Mouse (Mus musculus): ENCODE results near the gene Letmd1. TPM values are rescaled to one million over a fixed set of nuclear protein-coding genes. Genes with fewer than 3 reads are reported as not detected.
"Not testable (repeated sequence)": the region's sequence is repeated elsewhere in the genome, so short reads cannot be mapped to it uniquely, and the experiment has no call there.

Letmd1 gene
- total RNA-seq (2021) = 10 to 100 TPM; 56.9 to 58.5 TPM

GRCm38 (mm10) chr15:100468295-100469188, at the start of gene Letmd1:
Gene Letmd1, plus strand, starts transcription at chr15:100469023.
- DNase-seq (ENCODE audit: extremely low spot score in 1 of 2, low spot score in 1 of 2) = peak; percentile 79 to 90

DNA sequence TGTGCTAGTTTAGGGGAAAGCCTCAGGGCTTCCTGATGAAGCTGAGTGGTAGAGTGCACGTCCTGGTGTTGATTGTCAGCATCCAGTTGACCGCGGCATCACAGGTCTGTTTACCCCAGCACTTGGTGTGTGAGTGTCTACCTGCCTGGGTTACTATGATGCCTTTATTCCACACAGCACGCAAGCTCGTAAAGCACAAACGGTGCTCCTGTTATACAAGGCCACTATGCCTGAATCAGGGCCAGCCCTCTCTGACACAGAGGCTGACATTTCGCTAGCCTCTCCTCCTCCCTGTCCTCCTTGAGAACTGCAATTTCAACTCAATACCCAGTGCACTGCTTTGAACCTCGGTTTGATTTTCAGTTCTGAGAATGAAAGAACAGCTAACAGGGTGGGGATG, 49.5 kb upstream of the Letmd1 start:
- no peak for DNase-seq (ENCODE audit: extremely low spot score in 1 of 2, low spot score in 1 of 2)

DNA sequence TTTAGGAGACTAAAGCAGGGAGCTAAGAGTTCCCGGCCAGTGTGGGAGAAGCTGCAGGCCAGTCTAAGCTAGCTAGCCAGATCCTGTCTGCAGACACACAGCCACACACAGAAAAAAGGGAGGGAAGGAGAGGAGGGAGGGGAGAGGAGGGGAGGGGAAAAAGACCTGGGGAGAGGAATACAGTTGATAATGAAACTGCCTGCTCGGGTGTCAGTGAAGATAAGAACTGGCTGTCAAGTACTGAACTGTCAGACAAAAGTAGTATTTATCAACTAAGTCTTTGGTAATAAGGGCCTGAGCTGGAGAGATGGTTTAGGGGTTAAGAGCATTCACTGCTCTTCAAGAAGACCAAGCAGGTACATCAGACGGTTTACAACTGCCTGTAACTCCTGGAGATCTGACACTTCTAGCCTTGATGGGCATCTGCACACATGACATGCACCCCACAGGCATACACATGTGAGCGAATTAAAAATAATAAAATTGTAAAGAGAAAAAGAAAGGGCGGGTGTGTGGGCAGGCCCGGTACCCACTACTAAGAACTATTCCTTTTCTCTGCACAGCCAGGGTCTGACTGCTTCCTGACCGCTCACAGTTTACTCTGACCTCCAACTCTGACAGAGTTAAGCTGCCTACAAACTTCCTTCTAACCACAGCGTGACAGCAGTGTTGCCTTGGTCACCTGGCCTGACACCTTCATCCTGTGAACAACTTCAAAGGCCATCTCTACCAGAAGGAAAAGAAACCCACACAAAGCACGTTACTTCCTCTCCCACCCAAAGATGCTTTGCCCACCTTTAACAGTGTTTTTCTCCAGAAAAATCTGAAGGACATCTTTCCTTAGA, 48.7 kb upstream of the Letmd1 start:
- DNase-seq (ENCODE audit: extremely low spot score in 1 of 2, low spot score in 1 of 2) = no peak

GRCm38 (mm10) chr15:100421059-100421757, 47.6 kb upstream of the Letmd1 start:
- no peak for DNase-seq (ENCODE audit: extremely low spot score in 1 of 2, low spot score in 1 of 2)

DNA sequence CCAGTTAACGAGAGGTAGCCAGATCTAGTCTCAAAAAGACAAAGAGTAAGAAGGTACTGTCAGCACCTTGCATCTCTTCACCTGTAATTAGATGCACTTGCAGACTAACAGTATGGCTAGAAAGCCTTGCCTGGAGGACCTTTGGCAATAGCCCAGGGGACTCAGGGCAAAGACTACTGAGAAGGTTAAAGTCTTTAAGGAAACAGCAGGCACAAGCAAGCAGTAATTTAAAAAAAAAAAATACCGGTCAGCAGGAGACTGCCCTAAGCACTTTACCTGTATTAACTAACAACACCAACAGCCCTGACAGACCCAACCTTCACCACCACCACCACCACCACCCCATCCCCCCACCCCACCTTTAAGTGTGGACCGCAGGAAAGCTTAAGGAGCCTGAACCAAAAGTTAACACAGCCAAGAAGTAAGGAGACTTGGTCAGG, 47.0 kb upstream of the Letmd1 start, which contains the start of gene Gm5475:
Gm5475 (plus strand) TSS at position 390 of the 440 bp plus-strand sequence.
- not testable (repeated sequence) for DNase-seq (ENCODE audit: extremely low spot score in 1 of 2, low spot score in 1 of 2)

DNA sequence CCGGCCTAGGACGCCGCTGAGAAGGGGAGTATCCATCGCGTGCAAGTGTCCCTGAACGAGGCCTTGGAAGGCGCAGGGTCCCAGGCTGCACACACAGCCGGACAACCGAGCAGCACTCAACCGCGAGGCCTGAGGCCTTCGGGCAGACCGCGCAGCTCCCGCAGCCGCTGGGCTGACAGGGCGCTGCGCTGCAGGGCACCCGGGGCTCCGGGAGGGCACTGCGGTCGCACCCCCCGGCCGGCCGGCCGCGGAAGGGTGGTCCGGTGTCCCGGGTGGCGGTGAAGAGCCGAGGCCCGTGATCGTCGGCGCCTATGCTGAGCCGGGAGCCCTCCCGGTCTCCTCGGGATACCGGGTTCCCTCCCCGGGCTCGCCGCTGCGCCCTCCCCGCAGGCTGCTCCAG, 46.3 kb upstream of the Letmd1 start:
- DNase-seq (ENCODE audit: extremely low spot score in 1 of 2, low spot score in 1 of 2) = peak in 1 of 2 experiments; percentile 14

GRCm38 (mm10) chr15:100422899-100423860, 45.6 kb upstream of the Letmd1 start:
- peak; percentile 84 to 92 for DNase-seq (ENCODE audit: extremely low spot score in 1 of 2, low spot score in 1 of 2)

DNA sequence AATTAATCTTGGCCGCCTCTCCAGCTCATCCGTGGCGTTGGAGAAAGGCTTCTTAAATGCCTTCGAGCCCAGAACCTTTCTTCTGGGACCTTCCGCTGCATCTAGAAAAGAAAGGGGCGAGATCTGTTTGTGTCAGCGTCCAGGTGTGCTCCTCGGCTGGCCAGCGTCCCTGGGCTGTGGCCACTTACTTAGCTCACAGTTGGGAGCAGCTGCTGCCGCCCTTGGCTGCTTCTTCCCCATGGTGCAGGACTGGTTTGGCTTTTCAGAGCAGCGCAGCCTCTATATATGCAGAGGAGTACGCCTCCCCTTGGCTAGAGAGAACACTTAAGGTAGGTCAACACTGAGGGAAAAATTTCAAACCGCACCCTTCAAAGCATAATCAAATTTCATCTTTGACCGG, 44.9 kb upstream of the Letmd1 start:
- DNase-seq (ENCODE audit: extremely low spot score in 1 of 2, low spot score in 1 of 2) = no peak

DNA sequence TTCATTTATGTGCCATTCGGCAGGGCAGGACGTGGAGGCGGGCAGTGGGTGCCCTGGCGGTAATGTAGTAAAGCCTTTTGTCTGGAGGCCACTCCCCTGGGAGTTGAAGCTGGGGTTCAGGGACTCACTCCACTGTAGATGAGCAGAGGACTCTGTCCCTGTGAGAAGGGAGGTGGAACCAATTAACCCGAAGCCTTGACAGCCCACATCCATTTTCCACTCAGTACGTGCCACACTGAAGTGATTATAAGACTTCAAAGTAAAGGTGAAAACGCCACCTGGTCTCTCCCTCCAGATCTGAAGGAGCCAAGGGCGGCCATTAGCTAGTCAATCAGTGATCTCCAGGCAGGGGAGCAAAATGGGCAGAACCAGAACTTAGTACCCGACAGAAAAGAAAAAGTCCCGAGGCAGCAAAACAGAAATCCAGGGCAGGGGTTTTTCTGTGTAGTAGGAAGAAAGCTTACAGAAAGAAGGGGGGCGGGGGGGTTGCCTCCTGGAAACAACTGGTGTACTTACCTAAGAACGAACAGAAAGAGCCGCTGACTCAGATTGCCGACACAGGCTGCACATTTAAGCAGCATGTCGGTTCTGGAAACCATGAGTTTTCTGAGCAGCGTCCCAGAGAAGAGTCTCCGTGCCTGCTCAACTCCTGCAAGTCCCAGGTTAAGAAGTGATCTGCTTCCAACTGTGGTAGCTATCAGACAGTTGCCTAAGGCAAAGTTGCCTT, 44.3 kb upstream of the Letmd1 start, which contains the start of gene Slc11a2:
Slc11a2 (minus strand) TSS at position 677 of the 727 bp plus-strand sequence.
- DNase-seq (ENCODE audit: extremely low spot score in 1 of 2, low spot score in 1 of 2) = no peak

- no peak for DNase-seq (ENCODE audit: extremely low spot score in 1 of 2, low spot score in 1 of 2)
Measured at GRCm38 (mm10) chr15:100428296-100428905, 40.4 kb upstream of the Letmd1 start.

DNA sequence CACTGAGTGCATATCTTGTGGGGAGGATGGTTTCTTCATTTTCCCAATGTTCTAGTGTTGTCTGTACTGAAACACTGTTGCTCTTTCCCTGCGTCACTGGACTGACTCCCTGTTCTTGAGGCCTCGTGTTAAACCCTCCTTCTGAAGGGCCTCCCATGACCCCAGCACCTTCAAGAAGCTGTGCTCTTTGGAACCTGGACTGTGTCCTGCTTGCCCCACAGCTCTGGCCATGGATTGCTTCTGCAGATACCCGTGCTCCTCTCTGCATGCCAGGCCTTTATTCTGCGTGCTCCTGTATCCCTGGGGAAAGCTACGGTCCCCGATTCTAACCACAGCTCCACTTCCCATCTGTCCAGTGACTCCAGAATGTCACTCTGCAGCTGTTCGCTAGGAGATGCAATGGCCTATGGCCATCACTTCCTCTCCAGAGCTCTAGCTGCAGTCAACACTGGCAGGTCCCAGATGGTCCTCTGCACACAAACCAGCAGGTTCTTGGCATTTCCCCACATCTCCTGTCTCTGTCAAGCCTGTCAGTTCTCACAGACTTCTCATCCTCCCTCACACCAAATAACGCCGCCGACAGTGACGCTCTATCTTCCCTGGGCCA, 38.8 kb upstream of the Letmd1 start:
- DNase-seq (ENCODE audit: extremely low spot score in 1 of 2, low spot score in 1 of 2) = no peak

GRCm38 (mm10) chr15:100433234-100433633, 35.6 kb upstream of the Letmd1 start:
- DNase-seq (ENCODE audit: extremely low spot score in 1 of 2, low spot score in 1 of 2) = no peak

DNA sequence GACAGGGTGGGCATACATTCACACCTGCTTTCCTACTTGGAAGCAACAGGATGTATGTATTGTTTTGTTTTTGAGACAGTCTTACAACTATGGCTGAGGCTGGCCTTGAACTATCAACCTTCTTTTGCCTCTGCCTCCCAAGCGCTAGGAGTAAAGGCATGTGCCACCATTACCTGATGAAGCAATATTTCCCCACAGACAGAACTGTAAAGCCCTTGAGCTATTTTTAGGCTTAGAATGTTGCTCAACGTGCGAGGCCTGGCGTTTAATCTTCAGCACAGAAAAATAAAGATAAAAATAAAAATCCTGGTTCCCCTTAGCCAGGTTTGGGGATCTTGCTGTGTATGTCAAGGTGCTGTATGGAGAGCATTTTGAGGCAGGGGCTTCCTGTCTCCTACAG, 32.7 kb upstream of the Letmd1 start:
- DNase-seq (ENCODE audit: extremely low spot score in 1 of 2, low spot score in 1 of 2) = no peak

- DNase-seq (ENCODE audit: extremely low spot score in 1 of 2, low spot score in 1 of 2) = no peak
Measured at GRCm38 (mm10) chr15:100436518-100436917, 32.3 kb upstream of the Letmd1 start.

GRCm38 (mm10) chr15:100443126-100443922, 25.5 kb upstream of the Letmd1 start:
- DNase-seq (ENCODE audit: extremely low spot score in 1 of 2, low spot score in 1 of 2) = peak; percentile 44 to 63

DNA sequence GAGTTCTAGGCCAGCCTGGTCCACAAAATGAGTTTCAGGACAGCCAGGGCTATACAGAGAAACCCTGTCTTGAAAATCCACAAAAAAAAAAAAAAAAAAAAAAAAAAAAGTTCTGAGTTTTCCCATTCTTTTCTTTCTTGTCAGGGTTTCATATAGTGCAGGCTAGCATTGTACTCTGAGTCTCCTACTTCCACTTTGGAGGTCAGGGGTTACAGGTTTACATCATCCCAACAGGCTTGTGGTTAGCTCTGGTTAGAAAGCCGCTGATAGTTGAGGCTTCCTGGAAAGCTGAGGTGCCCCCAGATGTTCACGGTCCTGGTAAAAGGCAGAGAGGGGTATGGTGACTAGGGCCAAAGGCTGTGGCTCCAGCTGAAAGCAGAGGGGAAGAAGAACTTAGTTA, 21.9 kb upstream of the Letmd1 start:
- no peak for DNase-seq (ENCODE audit: extremely low spot score in 1 of 2, low spot score in 1 of 2)

DNA sequence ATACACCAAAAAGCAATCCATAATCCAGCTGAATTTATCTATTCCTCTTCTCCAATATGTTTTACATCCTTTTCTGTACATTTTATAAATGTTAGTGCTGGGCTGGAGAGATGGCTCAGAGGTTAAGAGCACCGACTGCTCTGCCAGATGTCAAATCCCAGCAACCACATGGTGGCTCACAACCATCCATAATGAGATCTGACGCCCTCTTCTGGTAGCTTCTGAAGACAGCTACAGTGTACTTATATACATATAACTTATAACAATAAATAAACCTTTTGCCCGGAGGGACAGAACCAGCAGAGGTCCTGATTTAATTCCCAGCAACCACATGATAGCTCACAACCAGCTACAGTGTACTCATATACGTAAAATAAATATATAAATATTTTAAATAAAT, 20.3 kb upstream of the Letmd1 start:
- no peak for DNase-seq (ENCODE audit: extremely low spot score in 1 of 2, low spot score in 1 of 2)

All from layer of hippocampus, postnatal 25 days (tissue).